Mouse (Mus musculus): ENCODE measurements around the gene Tecta. TPM values are rescaled to one million over a fixed set of nuclear protein-coding genes. Genes with fewer than 3 reads are reported as not detected.

The Tecta gene
- polyA plus RNA-seq, 1 experiment from 2014 or later = 0.19 TPM

DNA sequence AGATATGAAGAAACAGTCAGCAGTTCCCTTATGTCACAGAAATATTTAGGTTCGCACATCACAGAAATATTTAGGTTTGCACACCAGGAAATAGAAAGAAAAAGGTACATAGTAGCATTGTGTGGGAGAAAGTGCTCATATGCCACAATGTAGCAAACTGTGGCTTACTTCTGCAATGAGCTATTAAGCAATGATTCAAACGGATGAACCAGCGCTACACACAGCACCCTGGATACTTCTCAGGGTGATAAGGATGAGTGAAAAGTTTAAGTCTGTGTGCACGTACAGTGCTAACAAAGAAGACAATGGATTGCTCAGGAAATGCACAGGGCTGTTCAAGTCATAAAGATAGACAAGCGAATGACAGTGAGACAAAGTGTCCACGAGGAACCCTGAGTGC lies 85.3 kb downstream of the Tecta start:
- H3K9me3 ChIP-seq = no peaks in the 10 kb centered on the region
- H3K27ac ChIP-seq = no peak overlapping the region
- no peaks in the 10 kb centered on the region for H3K36me3 ChIP-seq
- no peaks in the 10 kb centered on the region for H3K27me3 ChIP-seq (replicated peaks)
- no peak overlapping the region for H3K4me2 ChIP-seq (replicated peaks)
- no peak overlapping the region for H3K4me3 ChIP-seq (replicated peaks)
- H3K9ac ChIP-seq = no peak overlapping the region
- no peaks in the 10 kb centered on the region for H3K4me1 ChIP-seq (replicated peaks)
- ATAC-seq = no peak
- WGBS = 63% methylated on average over 6 of the region's 6 CpGs

DNA sequence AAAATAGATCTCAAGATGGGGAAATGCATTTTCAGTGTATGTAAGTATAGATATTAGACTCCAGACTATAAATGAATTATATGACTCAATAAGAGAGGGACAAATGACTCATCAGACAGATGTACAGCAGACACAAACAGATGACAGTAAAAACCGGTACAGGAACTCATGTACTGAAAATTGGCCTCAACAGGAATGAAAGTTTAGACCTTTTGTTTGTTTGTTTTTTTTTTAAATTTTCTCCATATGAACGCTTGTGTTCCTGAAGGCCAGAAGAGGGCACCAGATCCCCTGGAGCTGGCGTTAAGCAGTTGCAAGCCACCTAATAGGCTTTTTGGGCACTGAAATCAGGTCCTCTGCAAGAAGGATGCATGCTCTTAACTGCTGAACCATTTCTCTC lies 85.9 kb downstream of the Tecta start:
- H3K9ac ChIP-seq = no peak overlapping the region
- no peak overlapping the region for H3K27ac ChIP-seq
- no peaks in the 10 kb centered on the region for H3K9me3 ChIP-seq
- H3K4me2 ChIP-seq (replicated peaks) = no peak overlapping the region
- H3K4me3 ChIP-seq (replicated peaks) = no peak overlapping the region
- no peaks in the 10 kb centered on the region for H3K36me3 ChIP-seq
- no peaks in the 10 kb centered on the region for H3K27me3 ChIP-seq (replicated peaks)
- WGBS = 17% methylated on average over 3 of the region's 3 CpGs
- ATAC-seq = no peak
- H3K4me1 ChIP-seq (replicated peaks) = no peaks in the 10 kb centered on the region

DNA sequence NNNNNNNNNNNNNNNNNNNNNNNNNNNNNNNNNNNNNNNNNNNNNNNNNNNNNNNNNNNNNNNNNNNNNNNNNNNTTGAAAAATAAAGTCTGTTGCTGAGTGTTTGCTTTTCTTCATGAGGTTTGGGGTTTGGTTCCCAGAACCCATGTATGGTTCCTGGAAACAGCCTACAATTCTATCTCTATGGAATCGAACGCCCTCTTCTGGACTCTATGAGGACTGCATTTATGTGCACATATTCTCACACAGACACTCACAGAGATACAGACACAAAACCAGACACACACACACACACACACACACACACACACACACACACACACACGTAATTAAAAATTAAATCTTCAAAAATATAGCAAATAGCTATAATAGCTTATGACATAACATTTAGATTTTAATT lies 88.4 kb downstream of the Tecta start:
- no peak overlapping the region for H3K27ac ChIP-seq
- no peak overlapping the region for H3K9ac ChIP-seq
- no peak overlapping the region for H3K4me2 ChIP-seq (replicated peaks)
- H3K27me3 ChIP-seq (replicated peaks) = no peaks in the 10 kb centered on the region
- no peaks in the 10 kb centered on the region for H3K4me1 ChIP-seq (replicated peaks)
- H3K9me3 ChIP-seq = no peaks in the 10 kb centered on the region
- no peak for ATAC-seq
- 91% methylated on average over 3 of the region's 3 CpGs for WGBS
- no peaks in the 10 kb centered on the region for H3K36me3 ChIP-seq
- no peak overlapping the region for H3K4me3 ChIP-seq (replicated peaks)

DNA sequence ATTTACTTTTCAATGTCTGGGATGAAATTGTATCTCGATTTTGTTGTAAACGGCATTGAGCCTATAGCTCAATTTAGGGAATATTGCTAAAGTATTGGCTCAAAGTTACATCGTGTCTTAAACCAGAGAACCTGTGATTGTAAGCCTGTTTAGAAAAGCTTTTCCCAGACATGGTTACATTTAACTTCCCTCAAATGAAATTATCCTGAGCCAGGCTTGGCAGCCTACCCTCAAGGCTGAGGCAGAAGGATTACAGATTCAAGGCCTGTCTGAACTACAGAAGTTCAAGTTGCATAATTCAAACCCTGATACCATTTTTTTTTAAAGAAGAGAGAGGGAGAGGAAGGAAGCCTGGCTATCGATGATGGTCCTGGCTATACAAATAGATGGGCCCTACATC lies 95.8 kb downstream of the Tecta start:
- H3K9ac ChIP-seq = no peak overlapping the region
- H3K27ac ChIP-seq = no peak overlapping the region
- no peaks in the 10 kb centered on the region for H3K4me1 ChIP-seq (replicated peaks)
- no peak overlapping the region for H3K4me3 ChIP-seq (replicated peaks)
- H3K27me3 ChIP-seq (replicated peaks) = no peaks in the 10 kb centered on the region
- no peaks in the 10 kb centered on the region for H3K9me3 ChIP-seq
- no peak overlapping the region for H3K4me2 ChIP-seq (replicated peaks)
- WGBS = 82% methylated on average over 4 of the region's 4 CpGs
- H3K36me3 ChIP-seq = no peaks in the 10 kb centered on the region
- ATAC-seq = no peak

DNA sequence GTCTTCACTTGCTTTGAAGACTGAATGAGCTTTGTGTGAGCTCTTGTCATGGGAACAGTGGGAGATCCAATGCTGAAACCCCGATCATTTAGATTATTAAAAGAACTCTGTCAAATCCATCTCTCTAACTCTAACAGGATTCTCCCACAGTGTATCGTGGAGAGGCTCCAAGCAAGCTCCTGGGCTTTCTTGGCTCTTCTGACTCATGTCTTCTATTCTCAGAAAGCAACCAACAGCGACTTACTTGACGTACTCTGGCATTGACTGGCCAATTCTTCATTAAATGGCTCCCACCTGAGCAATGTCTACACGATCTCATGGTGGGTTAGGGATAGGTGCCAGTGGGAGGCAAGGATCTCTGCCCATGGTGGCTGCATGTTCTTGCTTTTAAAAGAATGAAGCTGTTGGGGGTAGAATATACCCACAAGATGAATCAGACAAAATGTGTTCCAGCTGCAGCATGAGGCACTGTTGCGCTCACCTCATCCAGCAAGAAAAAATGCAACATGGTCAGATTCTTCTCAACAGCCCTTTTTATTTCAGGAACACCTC lies 98.6 kb downstream of the Tecta start:
- H3K27ac ChIP-seq = no peak overlapping the region
- no peaks in the 10 kb centered on the region for H3K4me1 ChIP-seq (replicated peaks)
- H3K27me3 ChIP-seq (replicated peaks) = no peaks in the 10 kb centered on the region
- no peak for ATAC-seq
- WGBS = 89% methylated on average over 6 of the region's 6 CpGs
- no peaks in the 10 kb centered on the region for H3K36me3 ChIP-seq
- H3K4me2 ChIP-seq (replicated peaks) = no peak overlapping the region
- no peak overlapping the region for H3K4me3 ChIP-seq (replicated peaks)
- H3K9me3 ChIP-seq = no peaks in the 10 kb centered on the region
- no peak overlapping the region for H3K9ac ChIP-seq

DNA sequence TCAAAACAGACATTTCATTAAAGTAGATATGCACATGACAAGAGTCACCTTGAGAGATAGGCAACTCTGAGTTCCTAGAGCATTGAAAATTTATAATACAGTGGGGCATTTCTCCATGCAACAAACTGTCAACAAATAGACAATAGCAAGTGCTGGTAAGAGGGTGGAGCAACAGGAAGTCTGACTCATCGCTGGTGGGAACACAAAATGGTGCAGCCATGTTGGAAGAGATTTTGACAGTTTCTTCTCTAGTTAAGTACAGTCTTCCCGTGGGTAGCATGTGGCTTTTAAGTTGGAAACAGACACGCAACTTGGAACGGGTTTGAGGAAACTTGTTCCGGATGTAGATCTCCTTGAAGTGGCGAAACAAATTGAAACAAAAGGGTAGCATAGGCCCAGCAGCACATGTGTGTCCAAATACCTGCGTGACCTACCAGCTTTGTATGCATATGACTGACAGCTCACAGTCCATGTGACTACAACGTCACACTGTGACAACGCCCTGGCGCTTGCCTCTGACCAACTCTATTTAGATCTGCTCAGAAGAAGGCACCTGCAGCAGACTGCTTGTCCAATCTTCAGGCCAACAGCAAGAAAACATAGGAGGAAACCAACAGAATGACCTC lies 103.3 kb downstream of the Tecta start:
- WGBS = 92% methylated on average over 10 of the region's 10 CpGs
- Histone ChIP-seq H3K27me3 (replicated peaks) (no peaks in the 10 kb centered on the region), H3K36me3 (no peaks in the 10 kb centered on the region), H3K27ac (no peak overlapping the region), H3K9me3 (no peaks in the 10 kb centered on the region), H3K4me1 (replicated peaks) (no peaks in the 10 kb centered on the region), H3K4me2 (replicated peaks) (no peak overlapping the region), H3K9ac (no peak overlapping the region), H3K4me3 (replicated peaks) (no peak overlapping the region)
- ATAC-seq = no peak

DNA sequence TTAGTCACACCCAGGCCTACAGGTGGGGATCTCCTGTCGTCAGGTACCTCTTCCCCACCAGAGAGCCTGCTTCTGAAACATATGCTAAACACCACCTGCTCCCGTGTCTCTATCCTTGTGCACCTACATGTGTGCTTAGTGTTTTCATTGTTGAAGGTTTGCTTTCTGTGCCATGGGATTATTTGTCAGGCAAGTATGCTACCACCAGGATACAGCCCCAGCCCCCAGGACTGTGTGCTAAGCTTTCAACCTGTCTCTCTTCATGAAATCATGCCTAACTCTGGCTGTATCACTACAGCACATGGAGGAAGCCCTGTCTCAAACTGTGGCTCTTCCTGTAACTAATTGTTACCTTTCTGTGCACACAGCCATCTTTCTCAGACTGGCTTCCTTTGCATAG lies 105.6 kb downstream of the Tecta start:
- H3K4me2 ChIP-seq (replicated peaks) = no peak overlapping the region
- no peak overlapping the region for H3K4me3 ChIP-seq (replicated peaks)
- no peak for ATAC-seq
- H3K27ac ChIP-seq = no peak overlapping the region
- WGBS = 65% methylated on average over 2 of the region's 2 CpGs
- no peaks in the 10 kb centered on the region for H3K36me3 ChIP-seq
- H3K27me3 ChIP-seq (replicated peaks) = no peaks in the 10 kb centered on the region
- no peaks in the 10 kb centered on the region for H3K4me1 ChIP-seq (replicated peaks)
- H3K9me3 ChIP-seq = no peaks in the 10 kb centered on the region
- H3K9ac ChIP-seq = no peak overlapping the region

DNA sequence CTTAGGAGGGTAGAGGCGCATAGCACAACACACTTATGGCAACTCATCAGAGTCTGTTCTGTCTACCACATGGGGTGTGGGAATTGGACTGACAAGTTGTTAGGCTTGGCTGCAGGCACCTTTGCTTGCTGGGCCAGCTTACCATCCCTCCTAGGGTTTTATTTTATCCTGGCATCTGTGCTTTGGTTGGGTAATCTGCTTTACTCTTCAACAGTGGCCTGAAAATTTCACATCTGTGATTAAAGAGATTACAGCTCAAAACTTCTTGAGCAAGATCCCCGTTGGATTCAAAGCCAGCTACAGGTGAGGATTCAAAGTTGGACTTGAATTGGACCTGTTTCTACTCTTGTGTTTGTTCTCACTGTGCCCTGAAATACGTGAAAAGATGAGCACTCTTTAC lies 106.1 kb downstream of the Tecta start:
- H3K4me2 ChIP-seq (replicated peaks) = no peak overlapping the region
- no peaks in the 10 kb centered on the region for H3K27me3 ChIP-seq (replicated peaks)
- no peak overlapping the region for H3K27ac ChIP-seq
- no peaks in the 10 kb centered on the region for H3K4me1 ChIP-seq (replicated peaks)
- 79% methylated on average over 3 of the region's 3 CpGs for WGBS
- H3K36me3 ChIP-seq = no peaks in the 10 kb centered on the region
- H3K4me3 ChIP-seq (replicated peaks) = no peak overlapping the region
- H3K9me3 ChIP-seq = no peaks in the 10 kb centered on the region
- H3K9ac ChIP-seq = no peak overlapping the region
- ATAC-seq = no peak

DNA sequence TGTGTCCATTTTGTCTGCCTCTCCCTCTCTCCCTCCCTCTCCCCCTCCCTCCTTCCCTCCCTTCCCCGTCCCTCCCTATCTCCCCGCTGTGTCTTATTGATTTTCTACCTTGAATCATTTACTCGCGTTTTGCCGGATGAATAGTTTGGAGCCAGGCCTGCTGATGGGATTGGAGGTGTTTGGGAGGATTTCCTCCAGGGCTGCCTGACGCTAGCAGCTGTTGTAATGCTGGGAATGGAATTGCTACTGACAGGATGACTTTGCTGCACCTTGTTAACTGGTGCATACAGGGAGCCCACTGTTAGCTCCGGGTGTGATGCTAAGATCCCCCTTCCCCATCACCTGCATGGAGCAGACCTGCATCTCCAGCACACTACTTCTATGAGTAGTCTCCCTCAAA lies 106.7 kb downstream of the Tecta start:
- no peaks in the 10 kb centered on the region for H3K9me3 ChIP-seq
- H3K4me2 ChIP-seq (replicated peaks) = no peak overlapping the region
- ATAC-seq = no peak
- no peaks in the 10 kb centered on the region for H3K27me3 ChIP-seq (replicated peaks)
- H3K4me1 ChIP-seq (replicated peaks) = no peaks in the 10 kb centered on the region
- WGBS = 47% methylated on average over 7 of the region's 7 CpGs
- H3K9ac ChIP-seq = no peak overlapping the region
- no peak overlapping the region for H3K27ac ChIP-seq
- no peaks in the 10 kb centered on the region for H3K36me3 ChIP-seq
- no peak overlapping the region for H3K4me3 ChIP-seq (replicated peaks)

DNA sequence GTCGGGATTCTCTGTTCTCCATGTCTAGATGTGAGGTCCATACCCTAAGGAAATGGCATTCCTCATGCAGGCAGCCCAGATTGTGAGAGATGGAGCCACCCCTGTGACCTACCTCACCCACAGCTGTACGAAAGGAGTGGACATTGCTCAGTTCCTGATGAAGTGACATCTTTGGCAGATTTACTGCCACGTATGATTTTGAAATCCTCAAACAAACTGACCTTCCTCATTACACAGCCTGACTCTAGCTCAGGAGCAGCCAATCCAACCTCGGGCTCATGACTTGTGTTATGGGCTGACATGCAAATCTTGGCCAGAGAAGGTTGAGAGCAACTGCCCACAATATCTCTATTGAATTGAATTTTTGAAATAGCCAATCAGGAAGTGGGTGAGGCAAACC lies 120.1 kb downstream of the Tecta start:
- no peak overlapping the region for H3K4me2 ChIP-seq (replicated peaks)
- H3K36me3 ChIP-seq = no peaks in the 10 kb centered on the region
- H3K27me3 ChIP-seq (replicated peaks) = no peaks in the 10 kb centered on the region
- no peak overlapping the region for H3K9ac ChIP-seq
- no peaks in the 10 kb centered on the region for H3K9me3 ChIP-seq
- ATAC-seq = no peak
- no peak overlapping the region for H3K4me3 ChIP-seq (replicated peaks)
- no peak overlapping the region for H3K27ac ChIP-seq
- H3K4me1 ChIP-seq (replicated peaks) = no peaks in the 10 kb centered on the region
- WGBS = 58% methylated on average over 4 of the region's 4 CpGs

Other genes with a start within 250 kb of the Tecta start
- 84.1 and 90.9 TPM in 2 replicates for gene Sc5d, start 135.7 kb downstream of the Tecta start, polyA plus RNA-seq (2015; fragmentation: Nextera tagmentation; extraction: Ambion mirVana)
- 4.5 and 4.7 TPM in 2 replicates for gene Tbcel, start 107.9 kb upstream of the Tecta start, polyA plus RNA-seq (2015; fragmentation: Nextera tagmentation; extraction: Ambion mirVana)